Mouse (Mus musculus) olfactory bulb, adult 2 months (tissue): ENCODE results near the gene Gm11559.

ENCODE experiments used
- CTCF ChIP-seq: fragments of 200-500 bp; IDR thresholded peaks from 2 replicates; pipeline ENCODE4 v1.5.1; 2012; ENCODE audit warnings: low read depth, mild to moderate bottlenecking, low read length, moderate library complexity; ENCODE audit not compliant: insufficient read depth
- POLR2A ChIP-seq: fragments of 200-500 bp; IDR thresholded peaks from 2 replicates; pipeline ENCODE4 v1.6.1; 2012; ENCODE audit warnings: mild to moderate bottlenecking, low read depth, low read length, moderate library complexity; ENCODE audit not compliant: insufficient read depth

DNA sequence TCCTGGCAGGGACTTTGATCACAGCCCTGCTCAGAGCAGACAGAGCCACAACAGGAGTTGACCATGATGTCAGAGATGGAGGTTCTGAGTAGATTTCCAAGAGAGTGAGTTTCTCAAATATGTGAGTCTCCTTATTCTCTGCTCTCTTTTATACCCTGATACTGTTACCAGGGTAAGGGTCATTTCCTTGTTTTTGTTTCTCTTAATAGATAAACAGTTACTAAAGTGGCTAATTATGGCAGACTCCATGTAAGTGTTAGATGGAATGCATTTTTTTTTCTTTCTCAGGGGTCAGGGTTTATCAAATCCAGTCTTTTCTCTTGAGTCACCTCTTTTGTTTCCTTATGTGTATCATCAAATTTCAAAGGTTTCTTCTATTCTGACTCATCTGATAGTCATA lies 12.8 kb upstream of the Gm11559 start, which contains the start of gene Krtap4-16:
- TF ChIP-seq CTCF (no peak), POLR2A (no peak)
